Mouse (Mus musculus) adrenal gland, adult 18-20 months (tissue): Measurements from ENCODE around the gene Foxp2. TPM values are rescaled to one million over a fixed set of nuclear protein-coding genes. Genes with fewer than 3 reads are reported as not detected.

Experiments
- DNase-seq, 2 experiments: peaks; one replicate each; pipeline ENCODE4 v3.0.0; 2021 to 2022; ENCODE audit warnings: low spot score in 2 of 2
- total RNA-seq, 2 experiments: library from RNA; stranded (reverse); gene quantifications; 1 replicate in 1 of 2; 2 replicates in 1 of 2; pipeline ENCODE4 v1.2.3; 2021

The Foxp2 gene
- total RNA-seq, 2 experiments from 2014 or later: 3.8 to 4.6 TPM

DNA sequence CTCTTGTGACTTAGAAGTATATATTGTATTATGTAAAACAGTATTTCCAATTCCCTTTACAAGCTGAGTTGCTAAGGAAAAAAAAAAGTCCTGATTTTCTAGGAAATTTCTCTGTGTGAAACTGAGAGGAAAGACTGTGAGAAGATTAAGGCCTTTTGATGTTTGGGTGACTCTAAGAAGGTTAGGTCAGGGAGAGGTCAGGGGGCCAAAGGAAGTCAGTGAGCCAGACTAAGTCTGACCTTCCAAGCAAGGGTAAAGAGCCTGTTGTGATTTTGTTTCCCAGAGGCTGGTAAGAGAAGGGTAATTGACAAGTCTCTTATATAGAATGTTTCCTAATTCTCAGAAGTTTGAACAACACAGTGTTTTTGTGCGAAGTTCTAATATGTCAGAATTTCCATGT is 162.1 kb downstream of the Foxp2 start:
- DNase-seq: no peak

DNA sequence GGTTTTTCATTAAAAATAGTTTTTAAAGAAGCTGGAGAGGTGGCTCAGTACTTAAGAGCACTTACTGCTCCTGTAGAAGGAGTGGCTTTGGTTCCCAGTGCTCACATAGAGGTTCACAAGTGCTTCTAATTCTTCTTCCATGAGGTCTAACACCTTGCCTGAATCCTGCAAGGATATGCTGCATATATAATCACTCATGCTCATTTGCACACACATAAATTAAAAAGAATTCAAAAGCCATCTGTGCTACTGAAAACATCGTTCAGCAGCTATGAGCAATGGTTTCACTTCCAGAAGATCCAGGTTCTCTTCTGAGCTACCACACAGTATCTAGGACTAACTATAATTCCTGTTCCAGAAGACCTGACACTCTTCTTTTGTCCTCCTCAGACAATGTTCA is 200.4 kb downstream of the Foxp2 start:
- DNase-seq: no peak

- no peak for DNase-seq
Measured at GRCm38 (mm10) chr6:15120916-15121315, 219.8 kb downstream of the Foxp2 start.

- DNase-seq: no peak
Measured at GRCm38 (mm10) chr6:15121339-15121738, 220.2 kb downstream of the Foxp2 start.

DNA sequence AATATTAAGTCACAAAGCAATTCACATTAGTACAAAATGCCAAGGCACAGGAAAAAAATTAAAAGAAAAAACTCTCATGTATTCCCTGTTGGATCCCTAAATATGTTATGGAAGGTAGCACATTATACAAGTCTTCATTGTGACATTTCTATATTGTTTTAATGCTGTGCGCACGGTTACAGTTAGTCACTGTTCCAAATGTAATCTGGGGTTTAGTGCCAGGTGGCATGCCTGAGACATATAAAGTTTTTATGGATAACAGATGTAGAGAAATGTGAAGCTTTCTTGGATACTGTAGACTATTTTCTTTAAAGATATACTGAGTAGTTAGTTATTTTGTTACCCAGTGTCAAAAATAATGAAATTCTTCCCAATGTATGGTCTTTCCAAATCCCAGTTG is 229.0 kb downstream of the Foxp2 start:
- no peak for DNase-seq

- no peak for DNase-seq
Measured at GRCm38 (mm10) chr6:15142094-15142493, 240.9 kb downstream of the Foxp2 start.

DNA sequence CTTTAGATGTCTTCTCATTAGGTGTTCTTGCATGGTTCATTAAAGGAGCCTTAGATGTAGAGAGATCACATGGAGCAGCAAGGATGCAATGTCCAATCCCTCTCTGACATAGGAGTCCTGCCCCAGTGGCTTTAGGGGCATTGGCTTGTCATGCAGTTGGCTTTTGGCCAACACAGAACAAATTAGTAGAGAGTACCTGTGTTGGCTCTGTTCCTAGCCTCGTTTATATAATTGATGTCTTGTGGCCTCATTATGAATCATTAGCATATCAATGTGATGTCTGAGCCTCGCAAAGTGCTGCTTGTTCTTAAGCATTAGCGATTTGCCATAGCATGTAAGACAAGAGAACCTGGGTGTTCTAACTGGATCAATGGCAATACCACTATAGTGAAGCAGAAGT is 250.5 kb downstream of the Foxp2 start:
- DNase-seq: no peak

DNA sequence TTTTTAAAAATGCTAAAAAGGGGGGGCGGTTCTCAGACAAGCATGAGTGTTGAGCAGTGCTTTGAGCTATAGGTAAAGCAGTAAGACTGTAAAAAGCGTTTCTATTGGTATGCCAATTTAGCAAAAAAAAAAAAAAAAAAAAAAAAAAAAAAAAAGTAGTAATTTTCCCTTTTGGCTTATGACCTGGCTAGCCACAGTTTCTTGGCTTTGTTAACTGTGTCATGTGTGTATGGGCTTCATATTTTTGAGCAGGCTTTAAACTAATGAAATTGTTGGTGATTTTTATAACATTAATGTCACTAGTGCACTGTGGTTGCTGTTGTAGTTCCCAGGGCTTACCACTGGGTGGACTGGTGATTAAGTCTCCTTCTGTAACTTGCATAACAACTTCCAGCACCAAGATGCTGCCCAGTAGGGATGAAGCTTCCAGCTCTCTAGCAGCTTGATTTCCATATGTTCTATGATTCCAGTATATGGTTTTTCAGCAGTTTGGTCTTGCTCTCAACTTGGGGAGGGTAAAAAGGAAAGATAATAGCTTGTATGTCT is 262.4 kb downstream of the Foxp2 start:
- DNase-seq: no peak

GRCm38 (mm10) chr6:15176754-15177153 is 275.6 kb downstream of the Foxp2 start:
- DNase-seq: no peak

DNA sequence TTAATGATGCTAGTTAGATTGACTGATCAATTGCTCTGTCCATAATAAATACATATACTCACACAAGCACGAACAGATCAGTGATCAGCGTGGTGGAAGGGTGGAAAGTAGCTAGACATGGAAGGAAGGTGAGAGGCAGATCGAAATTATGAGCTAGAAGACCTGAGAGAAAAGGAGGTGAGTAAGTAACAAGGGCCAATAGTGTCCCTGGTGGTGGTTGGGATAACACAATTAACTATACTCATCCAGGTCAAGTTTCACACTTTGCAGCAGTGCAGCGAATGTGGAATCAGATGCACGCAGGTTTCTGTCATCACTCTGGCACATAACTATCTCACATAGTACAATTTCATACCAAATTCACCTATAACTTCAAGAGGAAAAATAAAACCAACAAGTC is 291.7 kb downstream of the Foxp2 start:
- no peak for DNase-seq

- no peak for DNase-seq
Measured at GRCm38 (mm10) chr6:15242176-15242942, 341.2 kb downstream of the Foxp2 start.

GRCm38 (mm10) chr6:15257393-15257792 is 356.2 kb downstream of the Foxp2 start:
- DNase-seq: no peak

DNA sequence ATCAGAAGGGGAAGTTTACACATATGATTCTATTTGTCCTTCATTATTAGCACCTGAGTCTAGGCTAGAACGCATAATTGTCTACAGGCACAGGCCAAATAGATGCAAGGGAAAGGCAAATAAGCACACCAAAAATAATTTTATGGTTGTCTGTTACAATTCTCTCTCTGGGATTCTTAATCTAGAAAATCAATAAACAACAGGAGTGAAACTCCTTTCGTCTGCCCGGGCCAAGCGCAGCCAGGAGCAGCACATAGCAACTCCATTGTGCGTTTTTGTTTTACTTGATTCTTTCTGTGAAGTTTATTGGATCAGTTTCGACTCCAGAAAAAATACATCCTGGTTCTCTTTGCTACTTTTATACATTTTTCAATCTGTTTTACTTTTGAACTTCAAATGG is 356.7 kb downstream of the Foxp2 start:
- no peak for DNase-seq

- DNase-seq: no peak
Measured at GRCm38 (mm10) chr6:15268136-15268535, 367.0 kb downstream of the Foxp2 start.

DNA sequence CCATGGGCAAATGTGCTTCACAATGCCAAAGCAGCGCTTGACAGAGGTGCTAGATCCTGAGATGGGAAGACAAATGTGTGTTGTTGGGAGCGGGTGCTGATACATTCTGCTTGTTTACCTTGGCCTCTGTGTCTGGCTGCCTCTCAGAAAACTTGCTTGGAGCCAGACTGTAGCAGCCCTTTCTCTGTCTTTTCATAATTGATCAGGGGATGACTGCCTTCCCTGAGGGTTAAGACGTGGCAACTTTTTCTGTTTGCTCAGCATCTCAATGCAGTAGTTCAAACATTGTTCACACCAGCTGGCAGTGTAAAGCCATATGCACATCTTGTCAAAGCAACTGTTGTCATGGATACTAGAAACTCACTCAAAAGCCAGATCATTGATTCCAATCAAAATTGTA is 384.1 kb downstream of the Foxp2 start:
- DNase-seq: no peak

DNA sequence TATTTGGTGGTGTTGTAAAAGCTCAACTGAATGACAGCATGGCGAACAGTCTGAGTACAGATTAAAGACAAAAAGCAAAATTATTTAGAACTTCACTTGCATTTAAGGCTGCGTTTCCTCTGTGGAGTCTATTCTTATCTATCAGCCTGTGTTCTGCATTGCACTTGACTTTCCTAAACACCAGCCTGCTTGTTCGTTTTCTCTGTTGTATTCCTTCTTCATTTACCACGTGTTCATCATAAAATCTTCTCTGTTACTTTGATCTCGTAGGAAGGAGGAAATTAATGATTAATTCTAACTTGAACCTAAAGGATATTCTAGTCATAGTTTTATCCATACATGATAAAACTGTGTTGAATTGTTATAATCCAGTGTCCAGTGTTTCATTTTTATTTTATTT is 392.9 kb downstream of the Foxp2 start:
- DNase-seq: no peak

DNA sequence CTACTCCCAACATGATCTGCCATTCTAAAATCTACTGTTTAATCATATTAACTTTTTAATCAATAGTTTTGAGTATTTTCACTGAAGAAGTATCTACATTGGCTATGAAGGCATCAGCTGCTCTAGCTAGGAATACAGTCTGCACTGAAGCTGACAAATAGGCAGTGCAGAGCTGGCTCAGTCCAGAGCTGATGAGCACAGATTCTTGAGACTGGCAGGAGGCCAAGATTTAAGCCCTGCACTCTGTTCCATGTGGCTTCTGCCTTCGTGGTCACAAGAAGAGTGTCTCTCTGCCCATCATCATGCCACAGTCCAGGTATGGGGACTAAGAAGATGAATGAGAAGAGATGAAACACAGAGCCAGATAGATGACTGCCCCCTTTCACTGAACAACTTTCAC is 398.1 kb downstream of the Foxp2 start:
- DNase-seq: peak in 1 of 2 experiments; percentile 3

DNA sequence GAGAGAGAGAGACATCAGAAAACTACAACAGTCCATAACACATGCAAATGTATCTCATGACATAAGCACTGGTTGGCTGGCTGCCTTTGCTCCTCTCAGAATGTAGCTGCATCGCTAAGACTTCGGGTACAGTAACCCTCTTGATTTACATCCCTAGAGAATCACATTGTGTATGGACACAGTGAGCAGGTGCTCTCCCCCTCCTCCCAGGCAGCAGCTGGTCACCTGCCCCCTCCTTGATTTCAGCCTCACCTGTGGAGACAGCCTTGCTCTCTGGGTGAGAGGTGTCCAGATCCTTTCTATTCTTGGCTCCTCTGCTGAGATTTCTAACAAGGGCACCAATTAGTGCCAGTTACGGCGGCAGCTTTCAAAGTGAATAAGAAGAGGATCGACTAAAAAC is 409.5 kb downstream of the Foxp2 start:
- no peak for DNase-seq

GRCm38 (mm10) chr6:15316948-15317347 is 415.8 kb downstream of the Foxp2 start:
- DNase-seq: no peak

DNA sequence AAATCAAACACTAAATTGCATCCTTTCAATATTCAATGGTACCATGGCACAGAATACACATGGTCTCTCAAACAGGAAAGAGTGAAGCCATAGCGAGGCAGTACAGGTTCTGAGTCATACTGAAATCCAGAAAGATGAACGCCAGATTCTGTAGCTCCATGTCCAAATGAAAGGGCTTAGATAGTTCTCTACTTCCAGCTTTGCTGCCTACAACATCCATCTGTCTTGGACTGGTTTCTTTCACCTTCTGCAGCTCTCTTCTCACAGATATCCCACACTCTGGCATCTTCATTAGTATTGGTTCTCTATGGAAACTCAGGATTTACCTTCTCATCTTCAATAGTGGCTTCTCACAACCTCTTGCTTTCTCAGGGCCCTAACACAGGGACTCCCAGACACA is 417.2 kb downstream of the Foxp2 start:
- no peak for DNase-seq

GRCm38 (mm10) chr6:15321551-15321974 is 420.4 kb downstream of the Foxp2 start:
- DNase-seq: no peak

DNA sequence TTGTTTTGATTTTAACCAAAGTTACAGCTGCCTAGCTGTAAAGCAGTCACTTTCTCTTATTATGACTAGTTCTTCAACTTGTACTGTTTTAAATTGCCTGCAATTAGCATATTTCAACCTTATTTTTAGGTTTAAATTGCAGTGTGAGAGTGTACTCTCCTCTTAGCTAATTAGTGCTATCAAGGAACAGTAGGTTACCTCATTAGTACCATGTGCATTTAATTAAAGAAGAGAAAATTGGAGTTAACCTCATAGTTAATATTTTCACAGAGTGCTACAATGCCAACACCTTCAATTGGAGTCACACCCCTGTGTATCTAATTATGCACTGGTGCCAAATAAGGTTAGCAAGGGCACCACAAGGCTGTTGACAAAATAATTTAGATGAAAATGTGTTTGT is 421.9 kb downstream of the Foxp2 start:
- no peak for DNase-seq

DNA sequence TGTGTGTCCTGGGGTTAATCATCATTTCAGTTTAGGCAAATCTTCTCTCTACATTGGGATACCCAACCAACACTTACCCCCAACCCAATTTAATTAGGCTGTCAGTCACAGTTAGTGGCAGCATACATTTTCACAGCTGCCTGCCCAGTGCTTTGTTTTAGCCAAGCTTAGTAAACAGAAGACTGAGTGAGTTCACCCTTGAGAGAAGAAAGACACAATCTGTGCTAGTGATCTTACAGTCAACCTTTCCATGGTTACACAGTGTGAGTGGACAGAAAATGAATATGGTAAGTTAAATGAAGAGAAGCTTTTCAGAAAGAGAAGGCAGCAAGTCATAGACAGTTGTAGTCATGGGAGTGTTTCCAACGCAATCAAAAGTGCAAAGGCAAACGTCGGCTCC is 446.6 kb downstream of the Foxp2 start:
- DNase-seq: no peak
